Mouse (Mus musculus): ENCODE measurements around the gene Edn2. TPM values are rescaled to one million over a fixed set of nuclear protein-coding genes. Genes with fewer than 3 reads are reported as not detected.

Gene Edn2
- polyA plus RNA-seq, 1 experiment from 2014 or later, result not detected

GRCm38 (mm10) chr4:120194965-120195364, 34.0 kb downstream of the Edn2 start:
- Histone ChIP-seq H3K4me1 (ENCODE audit: control insufficient read depth, insufficient read depth, low read length) (peaks cover 3% of the 10 kb centered on the region; the same call in 1 of the 2 replicates), H3K9ac (ENCODE audit: low read length) (no peak overlapping the region), H3K4me2 (ENCODE audit: low read depth, severe bottlenecking) (no peak overlapping the region), H3K4me3 (ENCODE audit: low read depth, low read length) (no peak overlapping the region), H3K27me3 (ENCODE audit: control insufficient read depth, insufficient read depth, low read length) (no peaks in the 10 kb centered on the region), H3K9me3 (ENCODE audit: control insufficient read depth, low read length) (no peaks in the 10 kb centered on the region), H3K36me3 (ENCODE audit: control insufficient read depth, insufficient read depth, low read length) (no peaks in the 10 kb centered on the region), H3K27ac (replicated peaks; ENCODE audit: low read depth, low read length) (no peak overlapping the region)
- ATAC-seq (ENCODE audit: insufficient number of reproducible peaks, low FRiP score, low TSS enrichment, low read depth), result no peak
- no peak for DNase-seq (ENCODE audit: low spot score)

- no peaks in the 10 kb centered on the region for H3K27me3 ChIP-seq (ENCODE audit: control insufficient read depth, insufficient read depth, low read length)
- ATAC-seq (ENCODE audit: insufficient number of reproducible peaks, low FRiP score, low TSS enrichment, low read depth) (no peak), DNase-seq (ENCODE audit: low spot score) (no peak)
- no peaks in the 10 kb centered on the region for H3K9me3 ChIP-seq (ENCODE audit: control insufficient read depth, low read length)
- no peak overlapping the region for H3K4me3 ChIP-seq (ENCODE audit: low read depth, low read length)
- H3K4me2 ChIP-seq (ENCODE audit: low read depth, severe bottlenecking), result no peak overlapping the region
- H3K36me3 ChIP-seq (ENCODE audit: control insufficient read depth, insufficient read depth, low read length), result no peaks in the 10 kb centered on the region
- peaks cover 3% of the 10 kb centered on the region; the same call in 1 of the 2 replicates for H3K4me1 ChIP-seq (ENCODE audit: control insufficient read depth, insufficient read depth, low read length)
- WGBS, result 30% methylated on average over 9 of the region's 9 CpGs
- H3K9ac ChIP-seq (ENCODE audit: low read length), result no peak overlapping the region
- no peak overlapping the region for H3K27ac ChIP-seq (replicated peaks; ENCODE audit: low read depth, low read length)
Observed at GRCm38 (mm10) chr4:120199184-120199885, 38.3 kb downstream of the Edn2 start.

- Histone ChIP-seq H3K4me3 (ENCODE audit: low read depth, low read length) (no peak overlapping the region), H3K27me3 (ENCODE audit: control insufficient read depth, insufficient read depth, low read length) (no peaks in the 10 kb centered on the region), H3K9ac (ENCODE audit: low read length) (no peak overlapping the region), H3K4me2 (ENCODE audit: low read depth, severe bottlenecking) (no peak overlapping the region), H3K4me1 (ENCODE audit: control insufficient read depth, insufficient read depth, low read length) (peaks cover 3% of the 10 kb centered on the region; the same call in 1 of the 2 replicates), H3K36me3 (ENCODE audit: control insufficient read depth, insufficient read depth, low read length) (no peaks in the 10 kb centered on the region), H3K9me3 (ENCODE audit: control insufficient read depth, low read length) (no peaks in the 10 kb centered on the region), H3K27ac (replicated peaks; ENCODE audit: low read depth, low read length) (no peak overlapping the region)
- ATAC-seq (ENCODE audit: insufficient number of reproducible peaks, low FRiP score, low TSS enrichment, low read depth) (no peak; the same call in 1 of the 2 replicates), DNase-seq (ENCODE audit: low spot score) (peak; percentile 47)
- 74% methylated on average over 7 of the region's 7 CpGs for WGBS
Observed at GRCm38 (mm10) chr4:120200551-120201266, 39.7 kb downstream of the Edn2 start.

GRCm38 (mm10) chr4:120204357-120204942, 43.4 kb downstream of the Edn2 start:
- Histone ChIP-seq H3K4me3 (ENCODE audit: low read depth, low read length) (no peak overlapping the region), H3K9me3 (ENCODE audit: control insufficient read depth, low read length) (no peaks in the 10 kb centered on the region), H3K27me3 (ENCODE audit: control insufficient read depth, insufficient read depth, low read length) (no peaks in the 10 kb centered on the region), H3K4me2 (ENCODE audit: low read depth, severe bottlenecking) (no peak overlapping the region), H3K36me3 (ENCODE audit: control insufficient read depth, insufficient read depth, low read length) (no peaks in the 10 kb centered on the region), H3K27ac (replicated peaks; ENCODE audit: low read depth, low read length) (no peak overlapping the region), H3K9ac (ENCODE audit: low read length) (peak overlapping the region; percentile 13; the same call in 1 of the 2 replicates), H3K4me1 (ENCODE audit: control insufficient read depth, insufficient read depth, low read length) (0 out of 2 replicates have a peak, but pooled peaks cover 3% of the 10 kb centered on the region)
- DNase-seq (ENCODE audit: low spot score) (no peak), ATAC-seq (ENCODE audit: insufficient number of reproducible peaks, low FRiP score, low TSS enrichment, low read depth) (no peak)
- WGBS, result 44% methylated on average over 9 of the region's 9 CpGs

GRCm38 (mm10) chr4:120206471-120206891, 45.5 kb downstream of the Edn2 start:
- Histone ChIP-seq H3K9ac (ENCODE audit: low read length) (no peak overlapping the region), H3K27ac (replicated peaks; ENCODE audit: low read depth, low read length) (no peak overlapping the region), H3K36me3 (ENCODE audit: control insufficient read depth, insufficient read depth, low read length) (no peaks in the 10 kb centered on the region), H3K9me3 (ENCODE audit: control insufficient read depth, low read length) (no peaks in the 10 kb centered on the region), H3K4me3 (ENCODE audit: low read depth, low read length) (no peak overlapping the region), H3K27me3 (ENCODE audit: control insufficient read depth, insufficient read depth, low read length) (no peaks in the 10 kb centered on the region), H3K4me2 (ENCODE audit: low read depth, severe bottlenecking) (no peak overlapping the region), H3K4me1 (ENCODE audit: control insufficient read depth, insufficient read depth, low read length) (no peaks in the 10 kb centered on the region)
- 80% methylated on average over 6 of the region's 6 CpGs for WGBS
- DNase-seq (ENCODE audit: low spot score), result no peak
- no peak for ATAC-seq (ENCODE audit: insufficient number of reproducible peaks, low FRiP score, low TSS enrichment, low read depth)

GRCm38 (mm10) chr4:120212080-120212479, 51.1 kb downstream of the Edn2 start:
- Histone ChIP-seq H3K27me3 (ENCODE audit: control insufficient read depth, insufficient read depth, low read length) (no peaks in the 10 kb centered on the region), H3K4me3 (ENCODE audit: low read depth, low read length) (no peak overlapping the region), H3K4me1 (ENCODE audit: control insufficient read depth, insufficient read depth, low read length) (peaks cover 10% of the 10 kb centered on the region; the same call in 1 of the 2 replicates), H3K9ac (ENCODE audit: low read length) (no peak overlapping the region), H3K36me3 (ENCODE audit: control insufficient read depth, insufficient read depth, low read length) (no peaks in the 10 kb centered on the region), H3K27ac (replicated peaks; ENCODE audit: low read depth, low read length) (no peak overlapping the region), H3K9me3 (ENCODE audit: control insufficient read depth, low read length) (no peaks in the 10 kb centered on the region), H3K4me2 (ENCODE audit: low read depth, severe bottlenecking) (no peak overlapping the region)
- WGBS, result 52% methylated on average over 6 of the region's 6 CpGs
- DNase-seq (ENCODE audit: low spot score) (no peak), ATAC-seq (ENCODE audit: insufficient number of reproducible peaks, low FRiP score, low TSS enrichment, low read depth) (no peak)

GRCm38 (mm10) chr4:120212812-120213211, 51.8 kb downstream of the Edn2 start:
- no peak for ATAC-seq (ENCODE audit: insufficient number of reproducible peaks, low FRiP score, low TSS enrichment, low read depth)
- DNase-seq (ENCODE audit: low spot score), result no peak
- Histone ChIP-seq H3K9me3 (ENCODE audit: control insufficient read depth, low read length) (no peaks in the 10 kb centered on the region), H3K27ac (replicated peaks; ENCODE audit: low read depth, low read length) (no peak overlapping the region), H3K36me3 (ENCODE audit: control insufficient read depth, insufficient read depth, low read length) (no peaks in the 10 kb centered on the region), H3K4me2 (ENCODE audit: low read depth, severe bottlenecking) (no peak overlapping the region; the same call in 1 of the 2 replicates), H3K4me1 (ENCODE audit: control insufficient read depth, insufficient read depth, low read length) (peaks cover 10% of the 10 kb centered on the region; the same call in 1 of the 2 replicates), H3K4me3 (ENCODE audit: low read depth, low read length) (no peak overlapping the region), H3K27me3 (ENCODE audit: control insufficient read depth, insufficient read depth, low read length) (no peaks in the 10 kb centered on the region), H3K9ac (ENCODE audit: low read length) (no peak overlapping the region)
- 22% methylated on average over 3 of the region's 3 CpGs for WGBS

- DNase-seq (ENCODE audit: low spot score) (peak; percentile 74), ATAC-seq (ENCODE audit: insufficient number of reproducible peaks, low FRiP score, low TSS enrichment, low read depth) (no peak)
- Histone ChIP-seq H3K4me3 (ENCODE audit: low read depth, low read length) (no peak overlapping the region), H3K4me2 (ENCODE audit: low read depth, severe bottlenecking) (no peak overlapping the region), H3K36me3 (ENCODE audit: control insufficient read depth, insufficient read depth, low read length) (no peaks in the 10 kb centered on the region), H3K9ac (ENCODE audit: low read length) (no peak overlapping the region), H3K27me3 (ENCODE audit: control insufficient read depth, insufficient read depth, low read length) (no peaks in the 10 kb centered on the region), H3K9me3 (ENCODE audit: control insufficient read depth, low read length) (no peaks in the 10 kb centered on the region), H3K4me1 (ENCODE audit: control insufficient read depth, insufficient read depth, low read length) (peaks cover 10% of the 10 kb centered on the region; the same call in 1 of the 2 replicates), H3K27ac (replicated peaks; ENCODE audit: low read depth, low read length) (no peak overlapping the region)
- WGBS, result 30% methylated on average over 10 of the region's 10 CpGs
Observed at GRCm38 (mm10) chr4:120215915-120216591, 55.0 kb downstream of the Edn2 start.

All from limb, embryonic 11.5 days (tissue).